15 mouse cellular contexts compared by ENCODE assay signal in genomic region chr7:48838434-48838833, GRCm38 (mm10). TPM values are rescaled to one million over a fixed set of nuclear protein-coding genes. Genes with fewer than 3 reads are reported as not detected.
DNase-seq lines count a peak whose midpoint lies in the region; ATAC-seq and TF ChIP-seq lines count a peak whose summit lies in the region.
"Had no signal": no experiment of that assay in that cellular context is flagged by ENCODE, and none has a peak within 500 bp of the region (broad histone marks: within the 10 kb centered on the region; RNA-seq: fewer than 3 reads in every experiment).

No protein-coding gene starts in this region.

- no peak for TF ChIP-seq POLR2A in heart, adult 2 months (IDR thresholded peaks at IDR 0.05; ENCODE audit: insufficient read depth, low read depth, low read length)

- 52% methylated on average over 2 of the region's 2 CpGs for WGBS in heart, adult 2 months
- 59% methylated on average over 2 of the region's 2 CpGs for WGBS in heart, embryonic 11.5 days (ENCODE audit: insufficient replicate concordance)
- 51% methylated on average over 2 of the region's 2 CpGs for WGBS in liver, embryonic 14.5 days (ENCODE audit: insufficient replicate concordance)
- 57% methylated on average over 2 of the region's 2 CpGs for WGBS in liver, embryonic 11.5 days

- no peak for ATAC-seq in heart, embryonic 11.5 days (replicated peaks; ENCODE audit: insufficient number of reproducible peaks, low FRiP score, low TSS enrichment)
- no peak for ATAC-seq in liver, embryonic 14.5 days (ENCODE audit: insufficient read depth)
- ATAC-seq in liver, embryonic 11.5 days (replicated peaks; ENCODE audit: low FRiP score), result no peak
- ATAC-seq in granulocyte monocyte progenitor cell, adult 5-6 weeks (replicated peaks; ENCODE audit: poor library complexity, severe bottlenecking), result peak; percentile 57
- ATAC-seq: forebrain, embryonic 14.5 days had no signal

- no peaks in the 10 kb centered on the region for H3K9me3 ChIP-seq in heart, embryonic 11.5 days (replicated peaks; ENCODE audit: control insufficient read depth, low read length)
- H3K9me3 ChIP-seq in liver, embryonic 14.5 days (ENCODE audit: control insufficient read depth, low read length), result no peaks in the 10 kb centered on the region
- no peaks in the 10 kb centered on the region for H3K9me3 ChIP-seq in liver, embryonic 11.5 days (ENCODE audit: control insufficient read depth, low read length)
- H3K9me3 ChIP-seq: hindbrain, embryonic 12.5 days; limb, embryonic 10.5 days had no signal

- intact Hi-C loops in heart, adult 2 months (cut with DNase I), result loop anchor here (10.0 kb wide), 1 partner anchor 426 kb away; no protein-coding TSS in a partner anchor

- no peak overlapping the region; the same call in 1 of the 2 replicates for H3K27ac ChIP-seq in heart, adult 2 months
- H3K27ac ChIP-seq in heart, embryonic 11.5 days (ENCODE audit: low read depth, low read length), result no peak overlapping the region
- no peak overlapping the region for H3K27ac ChIP-seq in liver, embryonic 14.5 days
- no peak overlapping the region for H3K27ac ChIP-seq in liver, embryonic 11.5 days (ENCODE audit: low read depth, low read length)
- H3K27ac ChIP-seq: hindbrain, embryonic 12.5 days; limb, embryonic 10.5 days had no signal

- peak; percentile 54 for TF ChIP-seq CTCF in heart, adult 2 months (IDR thresholded peaks at IDR 0.05)
- TF ChIP-seq CTCF in liver, embryonic 14.5 days (IDR thresholded peaks at IDR 0.05; ENCODE audit: low read depth), result 0 out of 2 replicates have a peak, but pooled peaks have one; percentile 25

- no peak for DNase-seq in heart, adult 2 months
- no peak for DNase-seq in liver, embryonic 14.5 days (ENCODE audit: low read depth in 3 of 3, low spot score in 3 of 3)
- no peak for DNase-seq in liver, embryonic 11.5 days (ENCODE audit: low spot score)
- DNase-seq in A20 (ENCODE audit: low read depth, low spot score) (peak; percentile 24), MN1 (ENCODE audit: low spot score) (no peak)
- no peak for DNase-seq in frontal cortex, postnatal 10 days (ENCODE audit: low spot score in 2 of 2)
- DNase-seq: adrenal gland, postnatal 14 days; gastrocnemius, postnatal 14 days; lung, adult 18-20 months had no signal

- no peaks in the 10 kb centered on the region for H3K79me2 ChIP-seq in heart, adult 2 months (replicated peaks; ENCODE audit: control insufficient read depth, insufficient read depth, low read length)

- no peak overlapping the region for H3K4me2 ChIP-seq in heart, embryonic 11.5 days
- no peak overlapping the region for H3K4me2 ChIP-seq in liver, embryonic 14.5 days (ENCODE audit: low read depth)
- H3K4me2 ChIP-seq in liver, embryonic 11.5 days, result no peak overlapping the region
- H3K4me2 ChIP-seq: hindbrain, embryonic 12.5 days had no signal

- H3K4me3 ChIP-seq in heart, adult 2 months, result no peak overlapping the region
- no peak overlapping the region for H3K4me3 ChIP-seq in heart, embryonic 11.5 days (ENCODE audit: low read depth, low read length)
- H3K4me3 ChIP-seq in liver, embryonic 14.5 days (ENCODE audit: insufficient read depth in 1 of 2, low read depth in 2 of 2, low read length in 2 of 2), result no peak overlapping the region
- H3K4me3 ChIP-seq in liver, embryonic 11.5 days (ENCODE audit: low read depth, low read length), result no peak overlapping the region
- H3K4me3 ChIP-seq: hindbrain, embryonic 12.5 days; limb, embryonic 10.5 days had no signal

- peaks cover 56% of the 10 kb centered on the region for H3K36me3 ChIP-seq in heart, adult 2 months (ENCODE audit: control insufficient read depth, insufficient read depth, low read length)
- H3K36me3 ChIP-seq in heart, embryonic 11.5 days (ENCODE audit: control insufficient read depth, insufficient read depth, low read length), result no peaks in the 10 kb centered on the region
- no peaks in the 10 kb centered on the region for H3K36me3 ChIP-seq in liver, embryonic 14.5 days (replicated peaks; ENCODE audit: control insufficient read depth, insufficient read depth, low read depth)
- H3K36me3 ChIP-seq in liver, embryonic 11.5 days (ENCODE audit: control insufficient read depth, insufficient read depth, low read length), result no peaks in the 10 kb centered on the region
- H3K36me3 ChIP-seq: hindbrain, embryonic 12.5 days; limb, embryonic 10.5 days had no signal

- H3K4me1 ChIP-seq in heart, adult 2 months (ENCODE audit: control insufficient read depth, insufficient read depth, low read length), result peaks cover 5% of the 10 kb centered on the region
- H3K4me1 ChIP-seq in heart, embryonic 11.5 days (ENCODE audit: control insufficient read depth, insufficient read depth, low read length), result peaks cover 34% of the 10 kb centered on the region
- no peaks in the 10 kb centered on the region for H3K4me1 ChIP-seq in liver, embryonic 14.5 days (replicated peaks; ENCODE audit: control insufficient read depth in 2 of 2, insufficient read depth in 2 of 2, low read length in 1 of 2)
- no peaks in the 10 kb centered on the region for H3K4me1 ChIP-seq in liver, embryonic 11.5 days (replicated peaks; ENCODE audit: control insufficient read depth, insufficient read depth, low read length)
- H3K4me1 ChIP-seq: limb, embryonic 10.5 days had no signal

- H3K9ac ChIP-seq in heart, adult 2 months (ENCODE audit: low read depth, low read length), result no peak overlapping the region
- H3K9ac ChIP-seq in heart, embryonic 11.5 days (ENCODE audit: low read depth, low read length), result no peak overlapping the region
- no peak overlapping the region for H3K9ac ChIP-seq in liver, embryonic 14.5 days (replicated peaks)
- H3K9ac ChIP-seq in liver, embryonic 11.5 days (ENCODE audit: low read depth, low read length), result no peak overlapping the region
- H3K9ac ChIP-seq: hindbrain, embryonic 12.5 days had no signal

- TF ChIP-seq EP300 in heart, adult 2 months (IDR thresholded peaks at IDR 0.05; ENCODE audit: insufficient read depth, low read depth, low read length), result no peak
- TF ChIP-seq EP300 in liver, embryonic 14.5 days (IDR thresholded peaks at IDR 0.05; ENCODE audit: low read depth), result no peak

- no peaks in the 10 kb centered on the region for H3K27me3 ChIP-seq in heart, adult 2 months (ENCODE audit: control insufficient read depth, insufficient read depth, low read length)
- no peaks in the 10 kb centered on the region for H3K27me3 ChIP-seq in heart, embryonic 11.5 days (ENCODE audit: control insufficient read depth, insufficient read depth, low read length)
- H3K27me3 ChIP-seq in liver, embryonic 14.5 days (ENCODE audit: control insufficient read depth, insufficient read depth, low read length), result no peaks in the 10 kb centered on the region
- H3K27me3 ChIP-seq in liver, embryonic 11.5 days (replicated peaks; ENCODE audit: control insufficient read depth, insufficient read depth, low read length), result no peaks in the 10 kb centered on the region

RNA-seq across cellular contexts. Expression of gene Csrp3, which starts 9.4 kb away (rescaled TPM):
- total RNA-seq in heart, adult 2 months (2021), result 1,000 to 10,000 TPM; 1,931 to 2,301 TPM
- 773 and 781 TPM in 2 replicates for polyA plus RNA-seq in heart, adult 2 months (2012; rRNA removed)
- 1,436 and 1,472 TPM in 2 replicates for polyA plus RNA-seq in heart, embryonic 11.5 days (2014; fragmentation: Nextera tagmentation; extraction: Ambion mirVana)
- polyA plus RNA-seq in liver, embryonic 14.5 days (2012; rRNA removed), result 0.07 TPM in 1 of 2 replicates, not detected in the other
- 0.30 TPM in 1 of 2 replicates, not detected in the other for polyA plus RNA-seq in liver, embryonic 14.5 days (2014; fragmentation: Nextera tagmentation; extraction: Ambion mirVana)
- 5.1 and 14.4 TPM in 2 replicates for polyA plus RNA-seq in liver, embryonic 11.5 days (2014; fragmentation: Nextera tagmentation; extraction: Ambion mirVana)
- 5.2 and 9.5 TPM in 2 replicates for total RNA-seq in granulocyte monocyte progenitor cell, adult 5-6 weeks (2014; fragmentation: Nextera tagmentation)
- 6.3 and 7.1 TPM in 2 replicates for total RNA-seq in granulocyte monocyte progenitor cell, adult 5-6 weeks (2017)
- total RNA-seq: layer of hippocampus, postnatal 14 days had no signal
- polyA plus RNA-seq: forebrain, embryonic 14.5 days had no signal

RNA-seq across cellular contexts. Expression of gene E2f8, which starts 43.0 kb away (rescaled TPM):
- 1 to 10 TPM; 1.3 to 1.6 TPM for total RNA-seq in heart, adult 2 months (2021)
- 0.23 and 0.31 TPM in 2 replicates for polyA plus RNA-seq in heart, adult 2 months (2012; rRNA removed)
- 20.7 and 22.7 TPM in 2 replicates for polyA plus RNA-seq in heart, embryonic 11.5 days (2014; fragmentation: Nextera tagmentation; extraction: Ambion mirVana)
- 23.6 and 25.9 TPM in 2 replicates for polyA plus RNA-seq in liver, embryonic 14.5 days (2012; rRNA removed)
- polyA plus RNA-seq in liver, embryonic 14.5 days (2014; fragmentation: Nextera tagmentation; extraction: Ambion mirVana), result 28.2 and 32.0 TPM in 2 replicates
- 37.2 and 37.8 TPM in 2 replicates for polyA plus RNA-seq in liver, embryonic 11.5 days (2014; fragmentation: Nextera tagmentation; extraction: Ambion mirVana)
- total RNA-seq in granulocyte monocyte progenitor cell, adult 5-6 weeks (2014; fragmentation: Nextera tagmentation), result 92.7 and 99.0 TPM in 2 replicates
- total RNA-seq in granulocyte monocyte progenitor cell, adult 5-6 weeks (2017), result 29.6 and 41.6 TPM in 2 replicates

RNA-seq across cellular contexts. Expression of gene Zdhhc13, which starts 49.6 kb away (rescaled TPM):
- total RNA-seq in heart, adult 2 months (2021), result 10 to 100 TPM; 10.9 to 11.0 TPM
- 7.1 and 15.1 TPM in 2 replicates for polyA plus RNA-seq in heart, adult 2 months (2012; rRNA removed)
- polyA plus RNA-seq in heart, embryonic 11.5 days (2014; fragmentation: Nextera tagmentation; extraction: Ambion mirVana), result 36.1 and 41.8 TPM in 2 replicates
- polyA plus RNA-seq in liver, embryonic 14.5 days (2012; rRNA removed), result 9.4 and 9.5 TPM in 2 replicates
- polyA plus RNA-seq in liver, embryonic 14.5 days (2014; fragmentation: Nextera tagmentation; extraction: Ambion mirVana), result 13.5 and 14.8 TPM in 2 replicates
- polyA plus RNA-seq in liver, embryonic 11.5 days (2014; fragmentation: Nextera tagmentation; extraction: Ambion mirVana), result 32.1 and 34.3 TPM in 2 replicates
- total RNA-seq in granulocyte monocyte progenitor cell, adult 5-6 weeks (2014; fragmentation: Nextera tagmentation), result 35.8 and 37.4 TPM in 2 replicates
- 50.2 and 54.2 TPM in 2 replicates for total RNA-seq in granulocyte monocyte progenitor cell, adult 5-6 weeks (2017)

Comparison
In these comparisons a context has a peak if more than half of its experiments do, and no peak if none do; other contexts are left out.
1. RNA of gene E2f8, which starts 43.0 kb away (polyA plus RNA-seq): 37.2 to 37.8 TPM in liver, embryonic 11.5 days, 23.6 to 32.0 TPM in liver, embryonic 14.5 days and 20.7 to 22.7 TPM in heart, embryonic 11.5 days; 0.23 to 0.31 TPM in heart, adult 2 months; every median in the first group is over 10 times any median in the second.
2. RNA of gene Csrp3, which starts 9.4 kb away (polyA plus RNA-seq): 1,436 to 1,472 TPM in heart, embryonic 11.5 days and 773 to 781 TPM in heart, adult 2 months; 5.1 to 14.4 TPM in liver, embryonic 11.5 days and 0.07 to 0.30 TPM in liver, embryonic 14.5 days; every median in the first group is over 10 times any median in the second.